Mouse (Mus musculus): ENCODE measurements around the gene Ldb3.

The Ldb3 gene

GRCm38 (mm10) chr14:34544001-34544400, 44.5 kb downstream of the Ldb3 start:
- peaks cover 18% of the 10 kb centered on the region for H3K27me3 ChIP-seq (ENCODE audit: insufficient read depth, low read length)
- H3K4me1 ChIP-seq (replicated peaks; ENCODE audit: low read depth, low read length): peaks cover 40% of the 10 kb centered on the region
- H3K4me3 ChIP-seq (replicated peaks; ENCODE audit: low read length): no peak overlapping the region
- TF ChIP-seq NANOG (IDR thresholded peaks at IDR 0.05; ENCODE audit: borderline replicate concordance, low read length): no peak
- no peak for TF ChIP-seq POU5F1 (IDR thresholded peaks at IDR 0.05; ENCODE audit: borderline replicate concordance, low read length)
- no peak for TF ChIP-seq CTCF (conservative IDR thresholded peaks at IDR 0.05; ENCODE audit: low read length)
- H3K36me3 ChIP-seq (ENCODE audit: insufficient read depth, low read length): no peaks in the 10 kb centered on the region
- H3K9me3 ChIP-seq (ENCODE audit: low read length): no peaks in the 10 kb centered on the region

- H3K36me3 ChIP-seq (ENCODE audit: insufficient read depth, low read length): no peaks in the 10 kb centered on the region
- no peak overlapping the region for H3K4me3 ChIP-seq (replicated peaks; ENCODE audit: low read length)
- peaks cover 40% of the 10 kb centered on the region for H3K4me1 ChIP-seq (replicated peaks; ENCODE audit: low read depth, low read length)
- TF ChIP-seq CTCF (conservative IDR thresholded peaks at IDR 0.05; ENCODE audit: low read length): no peak
- TF ChIP-seq NANOG (IDR thresholded peaks at IDR 0.05; ENCODE audit: borderline replicate concordance, low read length): no peak
- no peak for TF ChIP-seq POU5F1 (IDR thresholded peaks at IDR 0.05; ENCODE audit: borderline replicate concordance, low read length)
- H3K9me3 ChIP-seq (ENCODE audit: low read length): no peaks in the 10 kb centered on the region
- H3K27me3 ChIP-seq (ENCODE audit: insufficient read depth, low read length): peaks cover 18% of the 10 kb centered on the region
Observed at GRCm38 (mm10) chr14:34543596-34543995, 44.9 kb downstream of the Ldb3 start.

- Histone ChIP-seq H3K4me1 (replicated peaks; ENCODE audit: low read depth, low read length) (peaks cover 40% of the 10 kb centered on the region), H3K27me3 (ENCODE audit: insufficient read depth, low read length) (peaks cover 18% of the 10 kb centered on the region), H3K4me3 (replicated peaks; ENCODE audit: low read length) (peak overlapping the region; percentile 45), H3K9me3 (ENCODE audit: low read length) (no peaks in the 10 kb centered on the region), H3K36me3 (ENCODE audit: insufficient read depth, low read length) (no peaks in the 10 kb centered on the region)
- TF ChIP-seq NANOG (IDR thresholded peaks at IDR 0.05; ENCODE audit: borderline replicate concordance, low read length) (no peak), POU5F1 (IDR thresholded peaks at IDR 0.05; ENCODE audit: borderline replicate concordance, low read length) (no peak), CTCF (conservative IDR thresholded peaks at IDR 0.05; ENCODE audit: low read length) (no peak)
Observed at GRCm38 (mm10) chr14:34541896-34542295, 46.6 kb downstream of the Ldb3 start.

- peak overlapping the region; percentile 62 for H3K4me3 ChIP-seq (replicated peaks; ENCODE audit: low read length)
- peaks cover 34% of the 10 kb centered on the region for H3K4me1 ChIP-seq (replicated peaks; ENCODE audit: low read depth, low read length)
- H3K9me3 ChIP-seq (ENCODE audit: low read length): no peaks in the 10 kb centered on the region
- peaks cover 15% of the 10 kb centered on the region for H3K27me3 ChIP-seq (ENCODE audit: insufficient read depth, low read length)
- H3K36me3 ChIP-seq (ENCODE audit: insufficient read depth, low read length): no peaks in the 10 kb centered on the region
- TF ChIP-seq POU5F1 (IDR thresholded peaks at IDR 0.05; ENCODE audit: borderline replicate concordance, low read length) (no peak), CTCF (conservative IDR thresholded peaks at IDR 0.05; ENCODE audit: low read length) (no peak), NANOG (IDR thresholded peaks at IDR 0.05; ENCODE audit: borderline replicate concordance, low read length) (no peak)
Observed at GRCm38 (mm10) chr14:34540685-34541162, 47.8 kb downstream of the Ldb3 start.

GRCm38 (mm10) chr14:34535883-34536282, 52.6 kb downstream of the Ldb3 start:
- Histone ChIP-seq H3K9me3 (ENCODE audit: low read length) (no peaks in the 10 kb centered on the region), H3K4me3 (replicated peaks; ENCODE audit: low read length) (no peak overlapping the region), H3K4me1 (replicated peaks; ENCODE audit: low read depth, low read length) (peaks cover 6% of the 10 kb centered on the region; the same call in 1 of the 2 replicates), H3K36me3 (ENCODE audit: insufficient read depth, low read length) (no peaks in the 10 kb centered on the region), H3K27me3 (ENCODE audit: insufficient read depth, low read length) (no peaks in the 10 kb centered on the region)
- TF ChIP-seq CTCF (conservative IDR thresholded peaks at IDR 0.05; ENCODE audit: low read length) (no peak), POU5F1 (IDR thresholded peaks at IDR 0.05; ENCODE audit: borderline replicate concordance, low read length) (no peak), NANOG (IDR thresholded peaks at IDR 0.05; ENCODE audit: borderline replicate concordance, low read length) (no peak)

- TF ChIP-seq NANOG (IDR thresholded peaks at IDR 0.05; ENCODE audit: borderline replicate concordance, low read length): no peak
- no peak for TF ChIP-seq CTCF (conservative IDR thresholded peaks at IDR 0.05; ENCODE audit: low read length)
- TF ChIP-seq POU5F1 (IDR thresholded peaks at IDR 0.05; ENCODE audit: borderline replicate concordance, low read length): no peak
Observed at GRCm38 (mm10) chr14:34533537-34533936, 54.9 kb downstream of the Ldb3 start.

GRCm38 (mm10) chr14:34532536-34532935, 55.9 kb downstream of the Ldb3 start:
- Histone ChIP-seq H3K4me3 (replicated peaks; ENCODE audit: low read length) (no peak overlapping the region), H3K27me3 (ENCODE audit: insufficient read depth, low read length) (no peaks in the 10 kb centered on the region), H3K9me3 (ENCODE audit: low read length) (no peaks in the 10 kb centered on the region), H3K4me1 (replicated peaks; ENCODE audit: low read depth, low read length) (peaks cover 15% of the 10 kb centered on the region), H3K36me3 (ENCODE audit: insufficient read depth, low read length) (no peaks in the 10 kb centered on the region)
- no peak for TF ChIP-seq POU5F1 (IDR thresholded peaks at IDR 0.05; ENCODE audit: borderline replicate concordance, low read length)
- no peak for TF ChIP-seq NANOG (IDR thresholded peaks at IDR 0.05; ENCODE audit: borderline replicate concordance, low read length)
- no peak for TF ChIP-seq CTCF (conservative IDR thresholded peaks at IDR 0.05; ENCODE audit: low read length)

More at GRCm38 (mm10) chr14:34533537-34533936, 54.9 kb downstream of the Ldb3 start:
- Histone ChIP-seq H3K36me3 (ENCODE audit: insufficient read depth, low read length) (no peaks in the 10 kb centered on the region), H3K4me3 (replicated peaks; ENCODE audit: low read length) (no peak overlapping the region), H3K9me3 (ENCODE audit: low read length) (no peaks in the 10 kb centered on the region), H3K27me3 (ENCODE audit: insufficient read depth, low read length) (no peaks in the 10 kb centered on the region), H3K4me1 (replicated peaks; ENCODE audit: low read depth, low read length) (peaks cover 5% of the 10 kb centered on the region)

- H3K27me3 ChIP-seq (ENCODE audit: insufficient read depth, low read length): no peaks in the 10 kb centered on the region
- TF ChIP-seq POU5F1 (IDR thresholded peaks at IDR 0.05; ENCODE audit: borderline replicate concordance, low read length) (no peak), NANOG (IDR thresholded peaks at IDR 0.05; ENCODE audit: borderline replicate concordance, low read length) (no peak), CTCF (conservative IDR thresholded peaks at IDR 0.05; ENCODE audit: low read length) (no peak)
- no peaks in the 10 kb centered on the region for H3K9me3 ChIP-seq (ENCODE audit: low read length)
- peak overlapping the region; percentile 42 for H3K4me3 ChIP-seq (replicated peaks; ENCODE audit: low read length)
- peaks cover 24% of the 10 kb centered on the region for H3K4me1 ChIP-seq (replicated peaks; ENCODE audit: low read depth, low read length)
- H3K36me3 ChIP-seq (ENCODE audit: insufficient read depth, low read length): no peaks in the 10 kb centered on the region
Observed at GRCm38 (mm10) chr14:34528804-34529203, 59.7 kb downstream of the Ldb3 start.

GRCm38 (mm10) chr14:34522701-34523100, 65.8 kb downstream of the Ldb3 start, which contains the start of gene 9230112D13Rik:
Gene 9230112D13Rik (minus strand): TSS chr14:34522801.
- H3K4me1 ChIP-seq (replicated peaks; ENCODE audit: low read depth, low read length): peaks cover 30% of the 10 kb centered on the region
- H3K9me3 ChIP-seq (ENCODE audit: low read length): no peaks in the 10 kb centered on the region
- TF ChIP-seq NANOG (IDR thresholded peaks at IDR 0.05; ENCODE audit: borderline replicate concordance, low read length) (no peak), CTCF (conservative IDR thresholded peaks at IDR 0.05; ENCODE audit: low read length) (no peak), POU5F1 (IDR thresholded peaks at IDR 0.05; ENCODE audit: borderline replicate concordance, low read length) (no peak)
- H3K4me3 ChIP-seq (replicated peaks; ENCODE audit: low read length): no peak within 1 kb of the TSS
- no peaks in the 10 kb centered on the region for H3K36me3 ChIP-seq (ENCODE audit: insufficient read depth, low read length)
- H3K27me3 ChIP-seq (ENCODE audit: insufficient read depth, low read length): no peaks in the 10 kb centered on the region
